Mouse (Mus musculus) midbrain, embryonic 11.5 days (tissue): ENCODE measurements around the gene Cpa4. TPM values are rescaled to one million over a fixed set of nuclear protein-coding genes. Genes with fewer than 3 reads are reported as not detected.

Experiments used
- ATAC-seq: fragments of 200-750 bp; cut with Nextera tagmentation; 2 replicates; pipeline ENCODE4 v1.8.0; 2017; ENCODE audit warnings: moderate TSS enrichment, moderate library complexity; ENCODE audit not compliant: low FRiP score
- DNase-seq: peaks from one replicate; pipeline ENCODE4 v3.0.0; 2015; ENCODE audit warnings: low spot score; ENCODE audit errors: missing footprints
- H3K27ac ChIP-seq: fragments of 300-500 bp; sonication (generic); 2 replicates; pipeline ENCODE4 v1.5.1; 2014; ENCODE audit warnings: low read depth, low read length
- H3K27me3 ChIP-seq: fragments of 300-500 bp; sonication (generic); 2 replicates; pipeline ENCODE4 v1.6.1; 2014; ENCODE audit warnings: mild to moderate bottlenecking, low read length, moderate library complexity, mixed read lengths; ENCODE audit not compliant: control insufficient read depth, insufficient read depth
- H3K36me3 ChIP-seq: fragments of 300-500 bp; sonication (generic); 2 replicates; pipeline ENCODE4 v1.6.1; 2014; ENCODE audit warnings: mild to moderate bottlenecking, low read length, moderate library complexity, mixed read lengths; ENCODE audit not compliant: control insufficient read depth, insufficient read depth
- H3K4me1 ChIP-seq: fragments of 300-500 bp; sonication (generic); 2 replicates; pipeline ENCODE4 v1.6.1; 2014; ENCODE audit warnings: low read length; ENCODE audit not compliant: control insufficient read depth, insufficient read depth
- H3K4me2 ChIP-seq: fragments of 300-500 bp; sonication (generic); 2 replicates; pipeline ENCODE4 v1.6.1; 2014; ENCODE audit warnings: mild to moderate bottlenecking, moderate library complexity
- H3K4me3 ChIP-seq: fragments of 300-500 bp; sonication (generic); 2 replicates; pipeline ENCODE4 v1.5.1; 2014; ENCODE audit warnings: low read depth, low read length
- H3K9ac ChIP-seq: fragments of 300-500 bp; sonication (generic); 2 replicates; pipeline ENCODE4 v1.6.1; 2014; ENCODE audit warnings: low read length
- H3K9me3 ChIP-seq: fragments of 300-500 bp; sonication (generic); 2 replicates; pipeline ENCODE4 v1.6.1; 2016; ENCODE audit warnings: low read length; ENCODE audit not compliant: control insufficient read depth
- WGBS: fragments of 180-500 bp; shearing (Covaris S2); extraction: QIAGEN DNeasy Blood & Tissue Kit; methylation state at CpG from one replicate; pipeline ENCODE4 v1.1.7; 2014; 5-methylcytosine and 5-hydroxymethylcytosine counted together
- polyA plus RNA-seq: library from polyadenylated mRNA; unstranded; fragments of >200 nt; fragmentation: Nextera tagmentation; extraction: Ambion mirVana; gene quantifications from 2 replicates; pipeline ENCODE4 v1.2.1, GENCODE M21; 2014

Gene Cpa4
- polyA plus RNA-seq, 1 experiment from 2014 or later: 2.2 TPM

GRCm38 (mm10) chr6:30549231-30549761 is 18.9 kb upstream of the Cpa4 start:
- Histone ChIP-seq H3K4me2 (peak overlapping the region; percentile 25), H3K9ac (peak overlapping the region; percentile 55), H3K9me3 (no peaks in the 10 kb centered on the region), H3K36me3 (no peaks in the 10 kb centered on the region), H3K27ac (peak overlapping the region; percentile 87), H3K27me3 (no peaks in the 10 kb centered on the region), H3K4me1 (peaks cover 51% of the 10 kb centered on the region), H3K4me3 (no peak overlapping the region)
- peak; percentile 95 for DNase-seq
- 5% methylated on average over 15 of the region's 15 CpGs for WGBS
- peak; percentile 20; the same call in 1 of the 2 replicates for ATAC-seq

GRCm38 (mm10) chr6:30550496-30551192 is 17.5 kb upstream of the Cpa4 start:
- ATAC-seq (peak; percentile 45), DNase-seq (peak; percentile 89)
- 64% methylated on average over 7 of the region's 7 CpGs for WGBS

GRCm38 (mm10) chr6:30551193-30551515 is 17.0 kb upstream of the Cpa4 start:
- Histone ChIP-seq H3K4me2 (peak overlapping the region; percentile 42; the same call in 1 of the 2 replicates), H3K9ac (no peak overlapping the region), H3K27ac (peak overlapping the region; percentile 91), H3K27me3 (no peaks in the 10 kb centered on the region), H3K4me3 (no peak overlapping the region), H3K9me3 (no peaks in the 10 kb centered on the region), H3K4me1 (peaks cover 45% of the 10 kb centered on the region), H3K36me3 (no peaks in the 10 kb centered on the region)
- ATAC-seq (peak; percentile 57), DNase-seq (no peak)

More at GRCm38 (mm10) chr6:30550496-30551192, 17.5 kb upstream of the Cpa4 start:
- peak overlapping the region; percentile 91 for H3K27ac ChIP-seq
- no peak overlapping the region for H3K4me2 ChIP-seq
- H3K27me3 ChIP-seq: no peaks in the 10 kb centered on the region
- no peak overlapping the region for H3K4me3 ChIP-seq
- no peak overlapping the region for H3K9ac ChIP-seq
- peaks cover 50% of the 10 kb centered on the region for H3K4me1 ChIP-seq
- H3K36me3 ChIP-seq: no peaks in the 10 kb centered on the region
- no peaks in the 10 kb centered on the region for H3K9me3 ChIP-seq

- H3K27me3 ChIP-seq: no peaks in the 10 kb centered on the region
- H3K27ac ChIP-seq: peak overlapping the region; percentile 91
- H3K4me1 ChIP-seq: peaks cover 39% of the 10 kb centered on the region
- ATAC-seq: peak; percentile 63
- WGBS: 14% methylated on average over 23 of the region's 23 CpGs
- no peaks in the 10 kb centered on the region for H3K36me3 ChIP-seq
- peak; percentile 96 for DNase-seq
- peak overlapping the region; percentile 19; the same call in 1 of the 2 replicates for H3K4me3 ChIP-seq
- no peaks in the 10 kb centered on the region for H3K9me3 ChIP-seq
- peak overlapping the region; percentile 42 for H3K4me2 ChIP-seq
- H3K9ac ChIP-seq: peak overlapping the region; percentile 57; the same call in 1 of the 2 replicates
Observed at GRCm38 (mm10) chr6:30551644-30552580, 16.3 kb upstream of the Cpa4 start.

GRCm38 (mm10) chr6:30552628-30553027 is 15.5 kb upstream of the Cpa4 start:
- H3K4me3 ChIP-seq: no peak overlapping the region
- no peak overlapping the region; the same call in 1 of the 2 replicates for H3K27ac ChIP-seq
- H3K4me2 ChIP-seq: no peak overlapping the region
- H3K27me3 ChIP-seq: no peaks in the 10 kb centered on the region
- WGBS: 58% methylated on average over 6 of the region's 6 CpGs
- H3K9ac ChIP-seq: no peak overlapping the region
- no peaks in the 10 kb centered on the region for H3K36me3 ChIP-seq
- peaks cover 33% of the 10 kb centered on the region for H3K4me1 ChIP-seq
- no peak for DNase-seq
- no peak for ATAC-seq
- no peaks in the 10 kb centered on the region for H3K9me3 ChIP-seq

- Histone ChIP-seq H3K27ac (no peak overlapping the region), H3K9ac (no peak overlapping the region), H3K4me3 (no peak overlapping the region), H3K4me2 (no peak overlapping the region), H3K27me3 (no peaks in the 10 kb centered on the region), H3K36me3 (no peaks in the 10 kb centered on the region), H3K4me1 (peaks cover 24% of the 10 kb centered on the region), H3K9me3 (no peaks in the 10 kb centered on the region)
- DNase-seq (peak; percentile 69), ATAC-seq (no peak)
- WGBS: 81% methylated on average over 7 of the region's 7 CpGs
Observed at GRCm38 (mm10) chr6:30553381-30554010, 14.7 kb upstream of the Cpa4 start.

- DNase-seq: peak; percentile 65
- H3K9me3 ChIP-seq: no peaks in the 10 kb centered on the region
- H3K36me3 ChIP-seq: no peaks in the 10 kb centered on the region
- no peak overlapping the region for H3K4me3 ChIP-seq
- H3K9ac ChIP-seq: no peak overlapping the region
- H3K4me1 ChIP-seq: peaks cover 18% of the 10 kb centered on the region
- 89% methylated on average over 5 of the region's 5 CpGs for WGBS
- no peak overlapping the region for H3K27ac ChIP-seq
- no peak for ATAC-seq
- H3K27me3 ChIP-seq: no peaks in the 10 kb centered on the region
- H3K4me2 ChIP-seq: no peak overlapping the region
Observed at GRCm38 (mm10) chr6:30554092-30554491, 14.1 kb upstream of the Cpa4 start.

GRCm38 (mm10) chr6:30554621-30555170 is 13.5 kb upstream of the Cpa4 start:
- H3K4me2 ChIP-seq: no peak overlapping the region
- H3K9me3 ChIP-seq: no peaks in the 10 kb centered on the region
- WGBS: 94% methylated on average over 5 of the region's 5 CpGs
- H3K27ac ChIP-seq: no peak overlapping the region
- H3K27me3 ChIP-seq: no peaks in the 10 kb centered on the region
- ATAC-seq: no peak
- H3K9ac ChIP-seq: no peak overlapping the region
- no peak overlapping the region for H3K4me3 ChIP-seq
- peaks cover 13% of the 10 kb centered on the region for H3K4me1 ChIP-seq
- DNase-seq: peak; percentile 71
- H3K36me3 ChIP-seq: no peaks in the 10 kb centered on the region
